Mouse (Mus musculus) midbrain, embryonic 16.5 days (tissue): ENCODE data around the gene Sncg. TPM values are rescaled to one million over a fixed set of nuclear protein-coding genes. Genes with fewer than 3 reads are reported as not detected.
"Not testable (repeated sequence)": the region's sequence is repeated elsewhere in the genome, so short reads cannot be mapped to it uniquely, and the experiment has no call there.

Source experiments
- ATAC-seq: fragments of 200-750 bp; cut with Nextera tagmentation; 2 replicates; pipeline ENCODE4 v1.8.0; 2017; ENCODE audit warnings: moderate TSS enrichment
- H3K27ac ChIP-seq: fragments of 300-500 bp; sonication (generic); 2 replicates; pipeline ENCODE4 v1.5.1; 2014; ENCODE audit warnings: mild to moderate bottlenecking, low read length, mixed read lengths
- H3K27me3 ChIP-seq: fragments of 300-500 bp; sonication (generic); 2 replicates; pipeline ENCODE4 v1.6.1; 2014; ENCODE audit warnings: low read depth, low read length, mixed read lengths; ENCODE audit not compliant: control insufficient read depth, insufficient read depth
- H3K36me3 ChIP-seq: fragments of 300-500 bp; sonication (generic); 2 replicates; pipeline ENCODE4 v1.6.1; 2014; ENCODE audit warnings: mild to moderate bottlenecking, low read length, moderate library complexity, mixed read lengths; ENCODE audit not compliant: control insufficient read depth, insufficient read depth
- H3K4me1 ChIP-seq: fragments of 300-500 bp; sonication (generic); 2 replicates; pipeline ENCODE4 v1.6.1; 2014; ENCODE audit warnings: mild to moderate bottlenecking, low read length, mixed read lengths; ENCODE audit not compliant: control insufficient read depth, insufficient read depth
- H3K4me2 ChIP-seq: fragments of 300-500 bp; sonication (generic); 2 replicates; pipeline ENCODE4 v1.6.1; 2014; ENCODE audit warnings: mild to moderate bottlenecking, low read length, mixed read lengths
- H3K4me3 ChIP-seq: fragments of 300-500 bp; sonication (generic); 2 replicates; pipeline ENCODE4 v1.5.1; 2014; ENCODE audit warnings: low read depth, mild to moderate bottlenecking, low read length, moderate library complexity, mixed read lengths
- H3K9ac ChIP-seq: fragments of 300-500 bp; sonication (generic); 2 replicates; pipeline ENCODE4 v1.6.1; 2014; ENCODE audit warnings: low read depth, low read length, mixed read lengths
- H3K9me3 ChIP-seq: fragments of 300-500 bp; sonication (generic); replicated peaks from 2 replicates; pipeline ENCODE4 v1.6.1; 2014; ENCODE audit warnings: mild to moderate bottlenecking, low read length, mixed read lengths; ENCODE audit not compliant: control insufficient read depth, poor library complexity, severe bottlenecking
- WGBS: fragments of 180-500 bp; shearing (Covaris S2); extraction: QIAGEN DNeasy Blood & Tissue Kit; methylation state at CpG from one replicate; pipeline ENCODE4 v1.1.7; 2014; 5-methylcytosine and 5-hydroxymethylcytosine counted together
- polyA plus RNA-seq: library from polyadenylated mRNA; unstranded; fragments of >200 nt; fragmentation: Nextera tagmentation; extraction: Ambion mirVana; gene quantifications from 2 replicates; pipeline ENCODE4 v1.2.1, GENCODE M21; 2015

Sncg gene
- polyA plus RNA-seq, 1 experiment from 2014 or later, result 31.0 TPM

DNA sequence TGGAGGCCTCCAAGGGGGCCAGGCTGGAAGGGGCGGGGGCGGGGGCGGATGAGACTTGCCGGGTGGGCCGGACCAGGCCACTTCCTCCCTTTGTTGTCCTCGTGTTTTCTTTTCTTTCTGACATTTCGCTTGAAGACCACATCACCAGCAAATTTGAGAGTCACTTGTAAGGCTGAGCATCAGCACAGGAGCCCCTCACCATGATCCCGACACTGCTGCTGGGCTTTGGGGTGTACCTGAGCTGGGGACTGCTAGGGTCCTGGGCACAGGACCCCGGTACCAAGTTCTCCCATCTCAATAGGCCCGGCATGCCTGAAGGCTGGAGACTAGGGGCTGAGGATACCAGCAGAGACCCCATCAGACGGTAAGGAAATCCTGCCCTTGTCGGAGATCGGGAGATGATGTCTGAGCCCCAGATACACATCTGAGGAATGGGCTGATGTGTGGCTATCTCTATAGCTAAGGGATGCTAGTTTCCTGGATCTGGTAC, 871 bp upstream of the Sncg start, which contains the start of gene Mmrn2:
Mmrn2 (plus strand) TSS at position 51 of the 490 bp plus-strand sequence.
- no peak for ATAC-seq
- H3K27ac ChIP-seq, result no peak within 1 kb of the TSS
- H3K27me3 ChIP-seq, result no peaks in the 10 kb centered on the region
- H3K9ac ChIP-seq, result no peak within 1 kb of the TSS
- no peak within 1 kb of the TSS for H3K4me2 ChIP-seq
- WGBS, result 88% methylated on average over 13 of the region's 13 CpGs
- H3K9me3 ChIP-seq, result no peaks in the 10 kb centered on the region
- H3K4me3 ChIP-seq, result no peak within 1 kb of the TSS
- no peaks in the 10 kb centered on the region for H3K36me3 ChIP-seq
- H3K4me1 ChIP-seq, result peaks cover 7% of the 10 kb centered on the region; the same call in 1 of the 2 replicates

DNA sequence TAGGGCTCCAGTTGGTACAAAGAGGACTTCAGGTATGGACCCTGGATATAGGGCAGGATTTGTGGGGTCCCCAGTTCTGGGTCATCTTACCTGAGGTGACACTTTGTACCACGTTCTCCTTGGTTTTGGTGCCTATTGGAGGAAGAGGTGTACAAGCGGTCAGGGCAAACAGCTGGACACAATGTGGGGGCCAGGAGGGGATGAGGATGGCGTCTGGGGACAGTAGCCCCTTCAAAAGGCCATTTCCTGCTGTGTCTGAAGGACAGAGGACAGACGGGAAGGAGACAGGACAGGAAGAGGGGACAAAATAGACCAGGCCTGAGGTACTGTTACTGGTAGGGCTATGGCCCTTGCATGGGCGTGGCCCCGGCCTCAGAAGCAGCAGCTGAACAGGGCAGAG, 1.0 kb downstream of the Sncg start:
- H3K9me3 ChIP-seq, result no peaks in the 10 kb centered on the region
- no peak for ATAC-seq
- H3K4me3 ChIP-seq, result no peak overlapping the region
- no peak overlapping the region for H3K4me2 ChIP-seq
- no peaks in the 10 kb centered on the region for H3K36me3 ChIP-seq
- peaks cover 4% of the 10 kb centered on the region; the same call in 1 of the 2 replicates for H3K4me1 ChIP-seq
- WGBS, result 81% methylated on average over 6 of the region's 6 CpGs
- no peak overlapping the region for H3K9ac ChIP-seq
- H3K27me3 ChIP-seq, result no peaks in the 10 kb centered on the region
- H3K27ac ChIP-seq, result no peak overlapping the region

DNA sequence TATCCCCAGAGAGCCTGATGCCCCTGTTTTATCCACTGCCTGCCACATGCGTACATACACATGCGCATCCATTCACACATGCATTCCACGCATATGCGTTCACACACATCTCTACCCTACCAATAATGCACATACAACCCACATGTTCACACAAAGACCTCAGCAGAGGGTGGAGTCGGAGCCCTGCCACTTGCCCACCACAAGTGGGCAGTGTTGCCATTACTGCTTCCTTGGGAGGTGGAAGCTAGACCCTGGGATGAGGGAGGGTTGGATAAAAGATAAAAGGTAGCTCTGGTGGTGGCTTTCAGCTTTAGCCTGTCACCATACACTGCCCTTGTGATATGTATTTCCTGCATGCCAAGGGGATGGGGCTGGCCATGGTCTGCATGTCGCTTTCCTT, 1.9 kb downstream of the Sncg start:
- no peak overlapping the region for H3K9ac ChIP-seq
- ATAC-seq, result no peak
- 83% methylated on average over 6 of the region's 6 CpGs for WGBS
- H3K27ac ChIP-seq, result no peak overlapping the region
- no peaks in the 10 kb centered on the region; the same call in 1 of the 2 replicates for H3K4me1 ChIP-seq
- H3K4me2 ChIP-seq, result no peak overlapping the region
- H3K4me3 ChIP-seq, result no peak overlapping the region
- H3K36me3 ChIP-seq, result no peaks in the 10 kb centered on the region
- no peaks in the 10 kb centered on the region for H3K9me3 ChIP-seq
- H3K27me3 ChIP-seq, result no peaks in the 10 kb centered on the region

DNA sequence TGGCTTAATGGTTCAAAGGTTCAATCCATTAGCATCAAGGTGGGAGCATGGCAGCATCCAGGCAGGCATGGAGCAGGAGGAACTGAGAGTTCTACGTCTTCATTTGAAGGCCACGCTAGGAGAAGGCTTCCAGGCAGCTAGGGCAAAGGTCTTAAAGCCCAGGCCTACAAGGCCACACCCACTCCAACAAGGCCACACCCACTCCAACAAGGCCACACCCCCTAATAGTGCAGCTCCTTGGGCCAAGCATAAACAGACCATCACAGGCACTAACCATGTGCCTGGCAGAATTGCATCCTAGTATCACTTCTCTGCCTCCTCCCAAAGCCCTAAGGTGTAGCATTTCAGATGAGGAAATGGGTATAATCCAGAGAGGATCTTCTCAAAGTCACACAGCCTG, 2.8 kb downstream of the Sncg start:
- Histone ChIP-seq H3K27me3 (no peaks in the 10 kb centered on the region), H3K4me2 (no peak overlapping the region), H3K4me3 (no peak overlapping the region), H3K9me3 (no peaks in the 10 kb centered on the region), H3K9ac (no peak overlapping the region), H3K36me3 (no peaks in the 10 kb centered on the region), H3K27ac (no peak overlapping the region), H3K4me1 (no peaks in the 10 kb centered on the region; the same call in 1 of the 2 replicates)
- ATAC-seq, result no peak
- 74% methylated on average over 2 of the region's 2 CpGs for WGBS

DNA sequence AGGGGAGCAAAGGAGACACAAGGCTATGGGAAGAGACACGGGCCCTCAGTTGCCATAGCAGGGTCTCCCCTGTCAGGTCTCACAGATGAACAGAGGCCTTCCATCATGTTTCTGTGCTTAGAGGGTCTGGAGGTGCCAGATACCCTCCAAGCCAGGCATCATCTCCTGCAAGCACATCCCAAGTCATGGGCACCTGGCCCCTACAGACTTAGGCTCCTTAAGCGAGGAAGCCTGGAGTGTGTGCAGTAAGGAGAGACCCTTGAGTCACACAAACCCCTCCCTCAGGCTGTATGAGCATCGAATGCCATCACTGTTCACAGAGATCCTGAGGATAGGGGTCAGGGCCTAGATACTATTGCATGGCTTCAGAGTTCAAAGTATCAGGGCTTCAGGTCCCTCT, 3.7 kb downstream of the Sncg start:
- WGBS, result 92% methylated on average over 3 of the region's 3 CpGs
- Histone ChIP-seq H3K4me3 (no peak overlapping the region), H3K27me3 (no peaks in the 10 kb centered on the region), H3K4me2 (no peak overlapping the region), H3K4me1 (no peaks in the 10 kb centered on the region; the same call in 1 of the 2 replicates), H3K9ac (no peak overlapping the region), H3K36me3 (no peaks in the 10 kb centered on the region), H3K9me3 (no peaks in the 10 kb centered on the region), H3K27ac (no peak overlapping the region)
- ATAC-seq, result no peak

DNA sequence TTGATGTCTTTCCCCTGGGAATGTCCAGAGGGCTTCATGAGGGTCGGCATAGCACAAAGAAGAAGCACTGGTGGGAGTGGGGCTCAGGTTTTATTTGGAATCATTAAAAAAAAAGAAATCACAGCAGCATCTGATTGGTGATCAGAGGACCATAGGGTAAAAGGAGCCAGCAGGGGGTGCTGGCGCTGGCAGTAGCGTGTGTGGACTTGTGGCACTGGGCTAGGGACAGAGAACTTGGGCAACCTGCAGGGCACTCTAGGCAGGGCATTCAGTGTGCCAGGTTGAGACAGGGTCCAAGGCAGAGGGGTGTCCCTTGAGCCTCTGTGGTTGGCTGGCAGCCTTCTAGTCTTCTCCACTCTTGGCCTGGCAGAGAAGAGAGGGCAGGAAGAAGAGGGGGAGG, 4.4 kb downstream of the Sncg start:
- H3K4me2 ChIP-seq, result no peak overlapping the region
- no peaks in the 10 kb centered on the region for H3K27me3 ChIP-seq
- no peaks in the 10 kb centered on the region; the same call in 1 of the 2 replicates for H3K4me1 ChIP-seq
- no peaks in the 10 kb centered on the region for H3K36me3 ChIP-seq
- H3K9ac ChIP-seq, result no peak overlapping the region
- H3K4me3 ChIP-seq, result no peak overlapping the region
- ATAC-seq, result no peak
- H3K9me3 ChIP-seq, result no peaks in the 10 kb centered on the region
- WGBS, result 73% methylated on average over 3 of the region's 3 CpGs
- no peak overlapping the region for H3K27ac ChIP-seq

DNA sequence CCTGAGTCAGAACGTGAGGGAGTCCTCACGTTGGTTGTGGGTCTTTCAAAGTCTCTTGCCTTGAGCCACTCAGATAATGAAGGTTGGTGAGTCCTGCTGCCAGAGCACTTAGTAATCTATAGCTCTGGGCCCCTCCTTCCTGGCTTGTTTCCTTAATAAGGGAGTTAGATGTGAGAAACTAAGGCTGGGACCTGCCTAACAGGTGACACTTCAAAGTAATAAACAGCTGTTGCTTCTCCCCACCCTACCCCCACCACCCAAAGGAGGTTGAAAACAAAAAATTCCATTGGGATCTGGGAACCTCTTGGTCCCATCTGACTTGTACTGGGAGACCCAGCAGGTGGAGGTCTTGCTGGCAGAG, 9.5 kb downstream of the Sncg start:
- Histone ChIP-seq H3K27ac (no peak overlapping the region), H3K9me3 (no peaks in the 10 kb centered on the region), H3K36me3 (no peaks in the 10 kb centered on the region), H3K9ac (no peak overlapping the region), H3K27me3 (no peaks in the 10 kb centered on the region), H3K4me1 (peaks cover 11% of the 10 kb centered on the region; the same call in 1 of the 2 replicates), H3K4me2 (no peak overlapping the region), H3K4me3 (no peak overlapping the region)
- 90% methylated on average over 2 of the region's 2 CpGs for WGBS
- ATAC-seq, result no peak

DNA sequence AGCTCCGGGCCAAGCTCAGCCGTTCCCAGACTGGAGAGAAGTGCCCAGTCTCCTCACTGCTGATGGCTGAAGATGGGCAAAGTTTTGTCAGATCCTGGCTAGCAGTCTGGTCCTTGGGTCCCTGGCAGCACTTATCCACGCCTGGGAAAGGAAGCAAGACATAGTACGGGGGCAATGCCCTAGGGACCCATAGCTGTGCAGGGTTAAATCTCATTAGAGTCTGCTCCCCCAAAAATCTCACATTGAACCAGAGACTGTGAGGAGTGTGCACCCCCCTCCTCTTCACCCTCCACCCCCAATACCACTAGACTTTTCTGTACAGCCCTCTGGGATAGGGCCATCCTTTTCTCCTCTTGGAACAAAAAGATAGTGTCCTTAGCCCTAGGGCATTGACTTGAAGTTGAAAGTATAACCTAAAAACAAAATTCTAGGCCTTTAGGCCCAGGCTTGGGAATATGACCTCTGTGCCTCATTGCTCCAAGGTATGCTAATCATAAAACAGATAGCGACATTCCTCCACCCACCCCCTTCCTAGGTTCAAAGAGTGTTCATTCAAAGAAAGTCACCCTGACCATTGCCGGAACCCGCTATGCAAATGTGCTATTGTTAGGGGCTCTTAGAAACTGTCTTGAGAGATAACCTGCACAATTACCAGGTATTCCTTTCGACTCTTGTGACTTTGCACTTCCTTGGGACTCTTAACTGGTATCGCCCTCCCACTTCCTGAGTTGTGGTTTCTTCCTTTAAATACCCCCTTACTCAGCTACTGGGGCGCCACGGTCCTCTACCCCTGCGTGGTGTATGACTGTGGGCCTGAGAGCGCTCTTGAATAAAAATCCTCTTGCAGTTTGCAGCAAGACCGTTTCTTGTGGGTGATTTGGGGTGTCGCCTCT, 10.1 kb downstream of the Sncg start:
- Histone ChIP-seq H3K4me3 (peak overlapping the region; percentile 47), H3K9ac (peak overlapping the region; percentile 74), H3K4me2 (peak overlapping the region; percentile 95), H3K4me1 (peaks cover 11% of the 10 kb centered on the region; the same call in 1 of the 2 replicates), H3K27ac (peak overlapping the region; percentile 69)
- WGBS, result 74% methylated on average over 15 of the region's 15 CpGs
- not testable (repeated sequence) for ATAC-seq, H3K36me3 ChIP-seq, H3K9me3 ChIP-seq, H3K27me3 ChIP-seq
